Mouse (Mus musculus): ENCODE measurements around the gene Parp14.

GRCm38 (mm10) chr16:35913526-35913925 lies 42.2 kb upstream of the Parp14 start:
- TF ChIP-seq TAL1 (IDR thresholded peaks at IDR 0.05; ENCODE audit: low read length) (no peak), GATA1 (IDR thresholded peaks at IDR 0.05; ENCODE audit: low read length) (no peak)

All from erythroblast, embryonic 14.5 days (primary cell).